Mouse (Mus musculus) liver, embryonic 12.5 days (tissue): ENCODE results near the gene Isoc2b. TPM values are rescaled to one million over a fixed set of nuclear protein-coding genes. Genes with fewer than 3 reads are reported as not detected.
"Not testable (repeated sequence)": the region's sequence is repeated elsewhere in the genome, so short reads cannot be mapped to it uniquely, and the experiment has no call there.

Experiments
- ATAC-seq: fragments of 200-750 bp; cut with Nextera tagmentation; 2 replicates; pipeline ENCODE4 v1.8.0; 2017; ENCODE audit warnings: moderate number of reproducible peaks, mild to moderate bottlenecking, moderate library complexity
- H3K27ac ChIP-seq: fragments of 300-500 bp; sonication (generic); 2 replicates; pipeline ENCODE4 v1.5.1; 2016; ENCODE audit warnings: mild to moderate bottlenecking
- H3K27me3 ChIP-seq: fragments of 300-500 bp; sonication (generic); replicated peaks from 2 replicates; pipeline ENCODE4 v1.6.1; 2016; ENCODE audit warnings: mild to moderate bottlenecking, moderate library complexity
- H3K36me3 ChIP-seq: fragments of 300-500 bp; sonication (generic); 2 replicates; pipeline ENCODE4 v1.6.1; 2016; ENCODE audit warnings: mild to moderate bottlenecking, moderate library complexity
- H3K4me1 ChIP-seq: fragments of 300-500 bp; sonication (generic); 2 replicates; pipeline ENCODE4 v1.6.1; 2016
- H3K4me2 ChIP-seq: fragments of 300-500 bp; sonication (generic); 2 replicates; pipeline ENCODE4 v1.6.1; 2016; ENCODE audit warnings: mild to moderate bottlenecking, moderate library complexity
- H3K4me3 ChIP-seq: fragments of 300-500 bp; sonication (generic); 2 replicates; pipeline ENCODE4 v1.5.1; 2016; ENCODE audit warnings: mild to moderate bottlenecking, moderate library complexity
- H3K9ac ChIP-seq: fragments of 300-500 bp; sonication (generic); 2 replicates; pipeline ENCODE4 v1.6.1; 2016; ENCODE audit warnings: mild to moderate bottlenecking, moderate library complexity
- H3K9me3 ChIP-seq: fragments of 300-500 bp; sonication (generic); replicated peaks from 2 replicates; pipeline ENCODE4 v1.6.1; 2016; ENCODE audit warnings: mild to moderate bottlenecking, moderate library complexity
- WGBS: fragments of 180-500 bp; shearing (Covaris S2); methylation state at CpG from one replicate; pipeline ENCODE4 v1.1.7; 2016; ENCODE audit not compliant: insufficient replicate concordance; 5-methylcytosine and 5-hydroxymethylcytosine counted together
- polyA plus RNA-seq: library from polyadenylated mRNA; unstranded; fragments of >200 nt; fragmentation: Nextera tagmentation; extraction: Ambion mirVana; gene quantifications from 2 replicates; pipeline ENCODE4 v1.2.1, GENCODE M21; 2016

Isoc2b gene
- polyA plus RNA-seq, 1 experiment from 2014 or later: 3.9 TPM

DNA sequence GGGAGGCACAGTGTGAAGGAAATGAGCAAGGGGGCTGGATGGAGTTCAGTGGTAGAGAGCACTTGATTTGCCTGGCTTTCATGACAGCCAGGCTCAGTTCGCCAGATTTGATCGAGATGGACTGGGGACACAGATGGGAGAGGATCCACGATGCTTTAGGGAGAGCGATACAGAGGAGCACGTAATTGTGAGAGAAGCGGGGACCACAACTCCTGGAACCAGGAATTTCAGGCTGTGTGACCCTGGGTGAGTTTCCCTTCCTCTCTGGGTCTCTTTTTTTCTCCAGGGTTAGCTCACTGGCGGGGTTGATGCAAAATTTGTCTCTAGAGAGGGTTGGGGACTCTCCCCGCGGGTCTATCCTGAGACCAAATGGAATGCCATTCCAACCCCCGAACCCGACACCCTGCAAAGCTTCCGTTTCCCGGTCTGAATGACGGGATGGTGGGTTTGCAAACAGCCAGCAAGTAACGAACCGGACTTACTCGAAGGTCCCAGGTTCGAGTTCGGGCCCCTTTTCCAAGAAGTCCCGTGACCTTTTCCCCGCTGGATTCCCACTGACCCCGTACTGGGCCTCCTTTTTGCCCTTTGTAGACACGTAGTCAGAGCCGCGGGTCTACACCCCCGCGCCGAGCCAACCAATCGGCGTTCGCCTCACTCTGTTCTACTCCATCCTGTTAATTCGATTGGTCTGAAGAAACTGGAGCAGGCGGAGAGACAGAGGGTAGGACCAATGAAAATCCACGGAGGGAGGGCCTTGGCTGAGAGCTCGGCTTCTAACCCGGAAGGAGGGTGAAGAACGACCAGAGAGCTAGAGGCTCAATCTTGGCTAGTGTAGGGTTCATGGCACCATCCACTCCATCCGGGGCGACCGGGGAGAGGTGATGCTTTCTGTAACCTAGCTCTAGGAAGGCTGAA, 4.2 kb downstream of the Isoc2b start:
- WGBS: 4% methylated on average over 40 of the region's 40 CpGs
- H3K4me2 ChIP-seq: peak overlapping the region; percentile 81
- peak; percentile 100 for ATAC-seq

DNA sequence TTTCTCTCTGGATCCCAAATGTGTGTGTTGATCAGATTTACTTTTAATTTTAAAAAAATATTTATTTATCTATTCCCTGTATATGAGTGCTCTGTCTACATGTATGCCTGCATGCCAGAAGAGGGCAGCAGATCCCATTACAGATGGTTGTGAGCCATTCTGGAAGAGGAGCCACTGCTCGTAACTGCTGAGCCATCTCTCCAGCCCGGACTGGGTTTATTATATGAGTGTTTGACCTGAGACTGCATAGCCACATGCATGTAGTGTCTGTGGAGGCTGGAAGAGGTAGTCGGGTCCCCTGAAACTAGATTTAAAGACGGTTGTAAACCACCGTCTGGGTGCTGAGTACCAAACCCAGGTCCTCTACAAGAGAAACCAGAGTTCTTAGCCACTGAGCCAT, 5.0 kb downstream of the Isoc2b start:
- Histone ChIP-seq H3K9ac (peak overlapping the region; percentile 79), H3K4me2 (peak overlapping the region; percentile 81), H3K4me1 (peaks cover 23% of the 10 kb centered on the region), H3K4me3 (peak overlapping the region; percentile 68), H3K9me3 (no peaks in the 10 kb centered on the region), H3K36me3 (no peaks in the 10 kb centered on the region), H3K27ac (no peak overlapping the region), H3K27me3 (peaks cover 6% of the 10 kb centered on the region; the same call in 1 of the 2 replicates)
- WGBS: 35% methylated on average over 5 of the region's 5 CpGs
- ATAC-seq: 0 out of 2 replicates have a peak, but pooled peaks have one; percentile 17

More for the DNA sequence above, 4.2 kb downstream of the Isoc2b start:
- Histone ChIP-seq H3K4me3 (peak overlapping the region; percentile 68), H3K4me1 (peaks cover 23% of the 10 kb centered on the region), H3K27ac (peak overlapping the region; percentile 66), H3K36me3 (no peaks in the 10 kb centered on the region), H3K9ac (peak overlapping the region; percentile 79), H3K9me3 (no peaks in the 10 kb centered on the region), H3K27me3 (peaks cover 4% of the 10 kb centered on the region; the same call in 1 of the 2 replicates)

DNA sequence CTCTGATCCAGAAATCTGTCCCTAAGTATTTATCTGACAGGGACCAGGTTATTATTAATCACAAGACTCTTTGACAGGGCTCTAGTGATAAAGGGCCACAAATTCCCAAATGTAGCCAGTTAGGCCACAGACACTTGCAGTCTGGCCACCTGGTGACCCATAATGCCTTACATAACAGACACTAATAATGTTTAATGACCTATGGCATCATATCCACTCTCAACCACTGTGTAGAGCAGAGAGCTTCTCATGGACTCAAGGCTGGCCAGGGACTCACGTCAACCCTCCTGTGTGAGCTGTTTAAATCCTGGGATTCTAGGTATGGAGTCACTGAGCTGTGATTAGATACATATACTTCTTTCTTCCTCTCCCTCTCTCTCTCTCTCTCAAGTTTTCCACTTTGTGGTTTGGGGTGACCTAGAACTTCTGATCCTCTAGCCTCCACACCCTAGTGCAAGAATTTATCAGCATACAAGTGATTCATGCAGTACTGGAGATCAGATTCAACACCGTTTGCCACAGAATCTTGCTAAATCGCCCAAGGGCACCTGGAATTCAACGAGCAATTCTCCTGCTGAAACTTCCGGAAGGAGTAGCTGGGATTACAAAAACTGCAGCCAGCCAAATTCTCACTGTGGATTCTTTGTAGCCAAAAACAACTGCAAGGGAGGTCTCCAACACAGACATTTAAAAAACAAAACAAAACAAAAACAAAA, 5.8 kb downstream of the Isoc2b start:
- H3K36me3 ChIP-seq: no peaks in the 10 kb centered on the region
- no peak overlapping the region for H3K27ac ChIP-seq
- no peak for ATAC-seq
- no peak overlapping the region for H3K4me3 ChIP-seq
- H3K9me3 ChIP-seq: no peaks in the 10 kb centered on the region
- H3K27me3 ChIP-seq: peaks cover 14% of the 10 kb centered on the region; the same call in 1 of the 2 replicates
- no peak overlapping the region for H3K4me2 ChIP-seq
- peaks cover 23% of the 10 kb centered on the region for H3K4me1 ChIP-seq
- WGBS: 75% methylated on average over 5 of the region's 5 CpGs
- H3K9ac ChIP-seq: no peak overlapping the region

DNA sequence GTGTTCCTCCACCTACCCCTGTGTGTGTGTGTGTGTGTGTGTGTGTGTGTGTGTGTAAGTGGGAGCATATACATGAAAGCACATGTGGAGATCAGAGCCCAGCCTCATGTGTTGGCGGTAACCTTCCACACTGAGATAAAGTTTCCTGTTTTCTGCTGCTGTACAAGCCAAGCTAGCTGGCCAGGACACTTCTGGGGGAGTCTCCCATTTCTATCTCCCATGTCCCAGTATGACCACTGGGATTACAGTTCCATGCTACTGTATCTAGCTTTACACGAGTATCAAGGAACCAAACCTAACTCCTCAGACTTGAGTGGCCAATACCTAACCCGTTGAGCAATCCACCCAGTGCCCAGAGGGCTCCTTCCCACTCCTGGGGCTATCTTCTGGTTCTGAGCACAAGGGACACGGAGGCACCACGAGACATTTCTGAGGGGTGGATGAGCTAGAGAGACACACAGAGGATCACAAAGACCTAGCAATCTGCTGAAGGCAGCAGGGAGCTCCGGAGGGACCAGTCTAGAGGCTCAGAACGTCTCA, 6.4 kb downstream of the Isoc2b start:
- H3K9me3 ChIP-seq: no peaks in the 10 kb centered on the region
- H3K4me1 ChIP-seq: peaks cover 23% of the 10 kb centered on the region
- no peak overlapping the region for H3K9ac ChIP-seq
- H3K4me2 ChIP-seq: no peak overlapping the region
- no peak overlapping the region for H3K27ac ChIP-seq
- peaks cover 12% of the 10 kb centered on the region; the same call in 1 of the 2 replicates for H3K27me3 ChIP-seq
- no peaks in the 10 kb centered on the region for H3K36me3 ChIP-seq
- 61% methylated on average over 7 of the region's 7 CpGs for WGBS
- no peak overlapping the region for H3K4me3 ChIP-seq
- no peak for ATAC-seq

DNA sequence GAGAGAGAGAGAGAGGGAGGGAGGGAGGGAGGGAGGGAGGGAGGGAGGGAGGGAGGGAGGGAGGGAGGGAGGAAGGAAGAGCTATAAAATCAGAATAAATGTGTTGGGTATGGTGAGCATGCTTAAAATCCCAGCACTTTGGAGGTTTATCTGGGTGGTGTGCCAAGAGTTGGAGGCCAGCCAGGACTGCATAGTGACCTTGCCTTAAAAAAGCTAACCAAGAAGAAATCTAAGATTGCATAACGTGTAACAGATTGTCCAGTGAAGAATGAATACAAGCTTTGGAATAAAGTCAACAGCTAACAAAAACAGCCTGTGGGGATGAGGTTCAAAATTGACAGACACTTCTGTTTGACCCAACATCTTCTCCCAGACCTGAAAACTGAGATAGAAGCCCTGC, 7.0 kb downstream of the Isoc2b start:
- no peak for ATAC-seq
- H3K9me3 ChIP-seq: no peaks in the 10 kb centered on the region
- H3K27ac ChIP-seq: no peak overlapping the region
- peaks cover 14% of the 10 kb centered on the region; the same call in 1 of the 2 replicates for H3K27me3 ChIP-seq
- WGBS: 35% methylated on average over 1 of the region's 1 CpGs
- no peak overlapping the region for H3K4me2 ChIP-seq
- H3K4me1 ChIP-seq: peaks cover 22% of the 10 kb centered on the region
- no peak overlapping the region for H3K4me3 ChIP-seq
- H3K9ac ChIP-seq: no peak overlapping the region
- H3K36me3 ChIP-seq: no peaks in the 10 kb centered on the region

DNA sequence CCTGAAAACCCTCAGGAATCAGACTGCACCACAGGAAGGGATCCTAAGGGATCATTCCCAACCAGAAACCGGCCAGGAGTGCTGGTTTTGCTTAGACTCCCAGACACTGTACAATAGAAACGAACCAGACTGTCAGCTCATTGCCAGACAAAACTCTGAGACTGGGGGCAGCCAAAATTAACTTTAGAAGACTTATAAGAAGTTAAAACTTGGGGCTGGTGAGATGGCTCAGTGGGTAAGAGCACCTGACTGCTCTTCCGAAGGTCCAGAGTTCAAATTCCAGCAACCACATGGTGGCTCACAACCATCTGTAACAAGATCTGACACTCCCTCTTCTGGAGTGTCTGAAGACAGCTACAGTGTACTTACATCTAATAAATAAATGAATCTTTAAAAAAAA, 9.1 kb downstream of the Isoc2b start:
- H3K27me3 ChIP-seq: peaks cover 29% of the 10 kb centered on the region
- not testable (repeated sequence) for H3K36me3 ChIP-seq, H3K4me3 ChIP-seq, ATAC-seq, H3K9ac ChIP-seq, H3K4me1 ChIP-seq, H3K9me3 ChIP-seq, H3K4me2 ChIP-seq, H3K27ac ChIP-seq
- WGBS: 66% methylated on average over 3 of the region's 3 CpGs

DNA sequence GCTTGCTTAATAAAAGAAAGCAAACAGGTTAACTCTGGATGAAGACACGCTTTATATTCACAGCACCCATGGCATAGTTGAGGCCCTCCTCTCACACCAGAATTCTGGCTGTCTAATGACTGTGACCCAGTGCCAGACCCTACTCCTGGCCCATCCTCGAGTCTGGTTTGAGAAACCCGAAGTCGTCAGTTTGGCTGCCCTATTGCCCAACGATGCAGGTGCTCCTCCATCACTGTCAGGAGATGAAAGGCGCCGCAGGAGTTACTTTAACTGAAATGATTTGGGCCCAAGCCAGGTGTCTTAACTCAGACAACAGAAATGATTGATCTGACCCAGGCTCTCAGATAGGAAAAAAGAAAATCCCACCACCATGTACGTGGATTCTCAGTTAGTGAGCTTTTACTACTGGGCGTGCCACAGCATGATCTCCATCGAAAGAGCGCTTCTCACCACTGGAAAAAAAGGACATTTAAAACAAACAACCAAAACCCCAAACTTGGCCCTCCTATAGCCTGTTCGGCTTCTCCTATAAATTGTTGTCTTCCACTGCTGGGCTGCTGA, 10.6 kb downstream of the Isoc2b start:
- H3K36me3 ChIP-seq: no peaks in the 10 kb centered on the region
- no peak overlapping the region for H3K9ac ChIP-seq
- H3K9me3 ChIP-seq: no peaks in the 10 kb centered on the region
- peaks cover 29% of the 10 kb centered on the region for H3K27me3 ChIP-seq
- no peak overlapping the region for H3K4me2 ChIP-seq
- H3K27ac ChIP-seq: no peak overlapping the region
- no peaks in the 10 kb centered on the region for H3K4me1 ChIP-seq
- no peak for ATAC-seq
- 72% methylated on average over 12 of the region's 12 CpGs for WGBS
- H3K4me3 ChIP-seq: no peak overlapping the region

DNA sequence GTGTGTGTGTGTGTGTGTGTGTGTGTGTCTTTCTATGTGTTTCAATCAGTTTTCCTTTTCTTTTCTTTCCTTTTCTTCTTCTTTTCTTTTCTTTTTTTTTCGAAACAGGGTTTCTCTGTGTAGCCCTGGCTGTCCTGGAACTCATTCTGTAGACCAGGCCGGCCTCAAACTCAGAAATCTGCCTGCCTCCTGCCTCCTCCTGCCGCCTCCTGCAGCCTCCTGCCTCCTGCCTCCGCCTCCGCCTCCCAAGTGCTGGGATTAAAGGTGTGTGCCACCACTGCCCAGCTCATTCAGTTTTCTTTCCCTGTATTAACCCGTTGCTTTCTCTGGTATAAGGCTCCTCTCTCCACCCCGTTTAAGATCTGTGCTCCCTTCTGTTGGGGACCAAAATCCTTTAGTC, 12.7 kb downstream of the Isoc2b start:
- Histone ChIP-seq H3K36me3 (no peaks in the 10 kb centered on the region), H3K27ac (no peak overlapping the region), H3K9me3 (no peaks in the 10 kb centered on the region), H3K4me2 (no peak overlapping the region), H3K4me1 (no peaks in the 10 kb centered on the region), H3K4me3 (no peak overlapping the region), H3K27me3 (peaks cover 29% of the 10 kb centered on the region), H3K9ac (no peak overlapping the region)
- no peak for ATAC-seq
- 45% methylated on average over 6 of the region's 7 CpGs for WGBS

DNA sequence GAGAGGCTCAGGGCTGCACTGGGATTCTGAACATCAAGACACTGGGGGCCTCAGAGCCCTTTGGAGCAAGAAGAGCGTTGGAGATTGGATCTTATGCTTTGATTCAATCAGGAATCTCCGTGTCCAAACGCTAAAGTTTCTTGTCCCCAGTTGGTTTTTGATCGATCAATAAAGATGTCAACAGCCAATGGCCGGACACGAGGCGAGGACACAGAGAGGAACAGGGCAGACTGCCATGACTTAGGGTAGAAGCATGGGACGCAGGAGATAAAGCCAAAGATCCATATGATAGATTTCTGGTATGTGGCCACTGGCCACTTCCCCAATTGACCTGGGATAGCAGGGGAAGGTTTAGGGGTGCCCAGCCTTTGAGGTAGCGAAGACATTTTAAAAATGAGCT, 13.6 kb downstream of the Isoc2b start:
- Histone ChIP-seq H3K4me3 (no peak overlapping the region), H3K36me3 (no peaks in the 10 kb centered on the region), H3K9me3 (no peaks in the 10 kb centered on the region), H3K4me2 (no peak overlapping the region), H3K9ac (no peak overlapping the region), H3K27me3 (peaks cover 36% of the 10 kb centered on the region), H3K4me1 (no peaks in the 10 kb centered on the region), H3K27ac (no peak overlapping the region)
- 58% methylated on average over 9 of the region's 9 CpGs for WGBS
- no peak for ATAC-seq

DNA sequence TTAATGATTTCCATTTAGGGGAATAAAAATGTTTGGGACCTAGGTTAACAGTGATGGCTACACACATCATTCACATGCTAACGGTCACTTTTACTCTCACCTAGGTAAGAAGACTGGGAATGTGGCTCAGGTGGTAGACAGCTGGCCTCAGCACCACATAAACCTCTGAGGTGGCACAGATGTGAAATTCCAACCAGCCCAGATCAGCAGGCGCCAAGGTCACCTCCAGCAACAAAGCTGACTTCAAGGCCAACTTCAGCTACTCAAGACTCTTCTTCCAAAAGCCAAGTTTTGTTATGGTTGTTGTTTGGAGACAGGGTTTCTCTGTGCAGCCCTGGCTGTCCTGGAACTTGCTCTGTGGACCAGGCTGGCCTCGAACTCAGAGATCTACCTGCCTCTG, 16.4 kb downstream of the Isoc2b start:
- Histone ChIP-seq H3K27ac (no peak overlapping the region), H3K36me3 (no peaks in the 10 kb centered on the region), H3K9me3 (no peaks in the 10 kb centered on the region), H3K9ac (no peak overlapping the region), H3K4me3 (no peak overlapping the region), H3K4me1 (no peaks in the 10 kb centered on the region), H3K4me2 (no peak overlapping the region), H3K27me3 (peaks cover 44% of the 10 kb centered on the region)
- no peak for ATAC-seq
- 49% methylated on average over 3 of the region's 3 CpGs for WGBS

DNA sequence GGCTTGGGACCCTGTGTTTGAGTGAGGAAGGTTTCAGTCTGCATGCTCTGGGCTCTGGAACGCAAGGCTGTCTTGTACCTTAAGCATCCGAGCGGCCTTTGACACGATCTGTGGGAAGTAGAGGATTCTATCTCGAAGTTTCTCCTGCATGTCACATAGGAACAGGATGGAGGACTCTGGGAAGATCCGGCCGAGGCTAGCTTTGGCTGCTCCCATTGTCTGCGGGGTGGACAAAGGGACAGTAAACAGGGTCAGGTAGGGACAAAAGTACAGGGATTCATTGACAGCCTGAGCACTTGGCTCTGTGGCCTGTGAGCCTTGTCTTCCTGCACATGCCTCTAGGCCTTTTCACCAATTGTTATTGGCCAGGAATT, 18.8 kb downstream of the Isoc2b start:
- peaks cover 49% of the 10 kb centered on the region for H3K27me3 ChIP-seq
- H3K36me3 ChIP-seq: no peaks in the 10 kb centered on the region
- no peak for ATAC-seq
- no peak overlapping the region for H3K4me3 ChIP-seq
- no peak overlapping the region for H3K27ac ChIP-seq
- H3K9ac ChIP-seq: no peak overlapping the region
- H3K4me2 ChIP-seq: no peak overlapping the region
- H3K4me1 ChIP-seq: no peaks in the 10 kb centered on the region
- WGBS: 62% methylated on average over 8 of the region's 8 CpGs
- H3K9me3 ChIP-seq: no peaks in the 10 kb centered on the region
